Mouse (Mus musculus) neural tube, embryonic 13.5 days (tissue): ENCODE results near the gene Copg2. TPM values are rescaled to one million over a fixed set of nuclear protein-coding genes. Genes with fewer than 3 reads are reported as not detected.

Source experiments
- ATAC-seq: fragments of 200-750 bp; cut with Nextera tagmentation; 2 replicates; pipeline ENCODE4 v1.8.0; 2017; ENCODE audit warnings: low read depth, mild to moderate bottlenecking, moderate TSS enrichment, moderate library complexity
- H3K27ac ChIP-seq: fragments of 300-500 bp; sonication (generic); replicated peaks from 2 replicates; pipeline ENCODE4 v1.5.1; 2015; ENCODE audit warnings: moderate library complexity, mild to moderate bottlenecking, inconsistent platforms
- H3K27me3 ChIP-seq: fragments of 300-500 bp; sonication (generic); 2 replicates; pipeline ENCODE4 v1.6.1; 2015; ENCODE audit warnings: mild to moderate bottlenecking, inconsistent platforms
- H3K36me3 ChIP-seq: fragments of 300-500 bp; sonication (generic); 2 replicates; pipeline ENCODE4 v1.6.1; 2015; ENCODE audit warnings: mild to moderate bottlenecking, inconsistent platforms
- H3K4me1 ChIP-seq: fragments of 300-500 bp; sonication (generic); replicated peaks from 2 replicates; pipeline ENCODE4 v1.6.1; 2015; ENCODE audit warnings: inconsistent platforms
- H3K4me2 ChIP-seq: fragments of 300-500 bp; sonication (generic); 2 replicates; pipeline ENCODE4 v1.6.1; 2015; ENCODE audit warnings: inconsistent platforms, mild to moderate bottlenecking, moderate library complexity
- H3K4me3 ChIP-seq: fragments of 300-500 bp; sonication (generic); 2 replicates; pipeline ENCODE4 v1.5.1; 2015; ENCODE audit warnings: mild to moderate bottlenecking, inconsistent platforms
- H3K9ac ChIP-seq: fragments of 300-500 bp; sonication (generic); 2 replicates; pipeline ENCODE4 v1.6.1; 2015; ENCODE audit warnings: moderate library complexity, mild to moderate bottlenecking, inconsistent platforms
- H3K9me3 ChIP-seq: fragments of 300-500 bp; sonication (generic); 2 replicates; pipeline ENCODE4 v1.6.1; 2016; ENCODE audit warnings: inconsistent platforms
- WGBS: fragments of 180-500 bp; shearing (Covaris S2); methylation state at CpG from one replicate; pipeline ENCODE4 v1.1.7; 2015; 5-methylcytosine and 5-hydroxymethylcytosine counted together
- polyA plus RNA-seq: library from polyadenylated mRNA; unstranded; fragments of >200 nt; fragmentation: Nextera tagmentation; extraction: Ambion mirVana; gene quantifications from 2 replicates; pipeline ENCODE4 v1.2.1, GENCODE M21; 2015

The Copg2 gene
- polyA plus RNA-seq, 1 experiment from 2014 or later = 27.6 TPM

DNA sequence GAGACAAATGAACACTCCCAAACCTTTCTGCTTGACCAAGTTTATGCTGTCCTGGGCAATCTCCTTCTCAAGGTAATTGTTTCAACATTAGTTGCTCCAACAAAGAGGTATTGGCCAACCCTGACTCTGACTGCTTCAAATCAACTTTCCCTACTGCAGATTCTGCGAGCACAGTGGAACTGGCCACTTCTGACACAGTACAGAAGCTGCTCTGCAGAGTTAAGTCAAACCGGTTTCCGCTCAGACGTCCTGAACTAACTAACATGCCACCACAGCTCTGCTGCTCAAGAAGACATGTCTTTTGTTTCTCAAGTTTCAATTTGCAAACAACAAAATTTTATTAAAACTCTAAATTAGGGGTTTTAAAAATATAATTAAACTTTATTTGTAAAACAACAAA is 3.5 kb downstream of the Copg2 start:
- no peak for ATAC-seq
- peaks cover 18% of the 10 kb centered on the region for H3K36me3 ChIP-seq
- H3K9me3 ChIP-seq = no peaks in the 10 kb centered on the region
- WGBS = 84% methylated on average over 4 of the region's 4 CpGs
- H3K9ac ChIP-seq = no peak overlapping the region
- H3K4me3 ChIP-seq = no peak overlapping the region
- peaks cover 14% of the 10 kb centered on the region for H3K4me1 ChIP-seq
- H3K27me3 ChIP-seq = no peaks in the 10 kb centered on the region
- no peak overlapping the region for H3K4me2 ChIP-seq
- no peak overlapping the region for H3K27ac ChIP-seq

GRCm38 (mm10) chr6:30891761-30892160 is 4.8 kb downstream of the Copg2 start:
- H3K27ac ChIP-seq = no peak overlapping the region
- H3K9ac ChIP-seq = no peak overlapping the region
- no peaks in the 10 kb centered on the region for H3K9me3 ChIP-seq
- H3K4me1 ChIP-seq = peaks cover 14% of the 10 kb centered on the region
- ATAC-seq = no peak
- H3K4me3 ChIP-seq = no peak overlapping the region
- peaks cover 27% of the 10 kb centered on the region for H3K36me3 ChIP-seq
- no peak overlapping the region for H3K4me2 ChIP-seq
- H3K27me3 ChIP-seq = no peaks in the 10 kb centered on the region

DNA sequence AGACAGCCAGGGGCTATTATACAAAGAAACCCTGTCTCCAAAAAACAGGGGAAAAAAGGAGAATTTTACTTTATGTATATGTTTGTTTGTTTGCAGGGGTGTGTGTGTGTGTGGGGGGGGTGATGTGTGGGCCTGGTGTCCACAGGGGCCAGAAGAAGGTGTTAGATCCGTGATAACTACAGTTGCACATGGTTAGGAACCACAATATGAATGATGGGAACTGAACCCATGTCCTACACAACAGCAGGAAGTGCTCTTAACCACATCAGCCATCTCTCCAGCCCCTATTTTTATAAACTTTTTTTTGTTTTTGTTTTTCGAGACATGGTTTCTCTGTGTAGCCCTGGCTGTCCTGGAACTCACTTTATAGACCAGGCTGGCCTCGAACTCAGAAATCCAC is 11.7 kb downstream of the Copg2 start:
- Histone ChIP-seq H3K4me3 (no peak overlapping the region), H3K4me2 (no peak overlapping the region), H3K9me3 (no peaks in the 10 kb centered on the region), H3K4me1 (0 out of 2 replicates have a peak, but pooled peaks cover 5% of the 10 kb centered on the region), H3K36me3 (peaks cover 58% of the 10 kb centered on the region), H3K27me3 (no peaks in the 10 kb centered on the region), H3K9ac (no peak overlapping the region), H3K27ac (no peak overlapping the region)
- 95% methylated on average over 3 of the region's 3 CpGs for WGBS
- ATAC-seq = no peak

DNA sequence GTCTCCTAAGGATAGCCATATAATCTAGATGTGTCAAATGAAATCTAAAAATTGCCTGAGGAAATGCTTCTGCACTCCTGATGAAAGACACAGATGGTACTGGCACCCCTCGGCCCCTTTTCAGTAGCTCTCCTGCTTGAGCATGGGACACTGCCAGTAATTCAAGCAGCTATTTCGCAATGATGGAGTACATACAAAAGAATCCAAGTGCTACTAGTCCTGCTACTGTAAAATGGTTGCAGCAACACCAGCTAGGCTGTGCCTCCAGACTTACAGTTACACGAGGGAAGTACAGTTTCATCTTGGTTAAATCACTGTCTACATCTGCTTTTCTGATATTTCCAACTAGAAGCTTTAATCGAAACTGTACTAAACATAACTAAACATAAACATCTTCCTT is 13.1 kb downstream of the Copg2 start:
- 82% methylated on average over 4 of the region's 4 CpGs for WGBS
- H3K27ac ChIP-seq = no peak overlapping the region
- peaks cover 60% of the 10 kb centered on the region for H3K36me3 ChIP-seq
- H3K4me2 ChIP-seq = no peak overlapping the region
- no peak overlapping the region for H3K4me3 ChIP-seq
- H3K27me3 ChIP-seq = no peaks in the 10 kb centered on the region
- H3K4me1 ChIP-seq = 0 out of 2 replicates have a peak, but pooled peaks cover 5% of the 10 kb centered on the region
- H3K9me3 ChIP-seq = no peaks in the 10 kb centered on the region
- ATAC-seq = no peak
- no peak overlapping the region for H3K9ac ChIP-seq

GRCm38 (mm10) chr6:30876661-30877060 is 19.9 kb downstream of the Copg2 start:
- peaks cover 47% of the 10 kb centered on the region for H3K36me3 ChIP-seq
- no peaks in the 10 kb centered on the region for H3K4me1 ChIP-seq
- ATAC-seq = no peak
- no peaks in the 10 kb centered on the region for H3K9me3 ChIP-seq
- no peak overlapping the region for H3K9ac ChIP-seq
- no peak overlapping the region for H3K27ac ChIP-seq
- no peak overlapping the region for H3K4me3 ChIP-seq
- H3K27me3 ChIP-seq = no peaks in the 10 kb centered on the region
- H3K4me2 ChIP-seq = no peak overlapping the region

DNA sequence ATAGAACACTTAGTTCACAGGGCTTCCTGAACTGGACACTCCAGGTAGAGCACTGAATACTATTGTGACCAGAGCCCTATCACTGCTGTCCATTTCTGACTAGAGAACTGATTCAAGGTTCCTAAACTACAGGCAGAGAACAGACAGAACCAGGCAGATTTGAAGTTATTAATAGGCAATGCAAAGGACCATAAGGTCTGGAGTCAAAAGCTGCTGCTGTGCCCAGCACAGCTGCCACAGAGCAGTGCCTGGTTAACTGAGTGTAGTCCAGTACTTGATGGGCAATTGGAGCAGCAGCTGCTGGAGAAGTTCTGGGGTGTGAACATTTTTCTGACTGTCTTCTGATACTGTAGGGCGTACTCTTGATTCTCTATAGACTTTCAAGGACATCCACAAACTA is 30.1 kb downstream of the Copg2 start:
- WGBS = 100% methylated on average over 1 of the region's 1 CpGs
- Histone ChIP-seq H3K27me3 (no peaks in the 10 kb centered on the region), H3K9ac (no peak overlapping the region), H3K9me3 (no peaks in the 10 kb centered on the region), H3K4me1 (no peaks in the 10 kb centered on the region), H3K36me3 (no peaks in the 10 kb centered on the region), H3K27ac (no peak overlapping the region), H3K4me3 (no peak overlapping the region), H3K4me2 (no peak overlapping the region)
- no peak for ATAC-seq

GRCm38 (mm10) chr6:30865031-30865678 is 31.4 kb downstream of the Copg2 start:
- H3K9ac ChIP-seq = no peak overlapping the region
- 83% methylated on average over 3 of the region's 3 CpGs for WGBS
- ATAC-seq = no peak
- no peaks in the 10 kb centered on the region for H3K4me1 ChIP-seq
- no peak overlapping the region for H3K4me2 ChIP-seq
- H3K9me3 ChIP-seq = no peaks in the 10 kb centered on the region
- H3K27ac ChIP-seq = no peak overlapping the region
- H3K36me3 ChIP-seq = peaks cover 6% of the 10 kb centered on the region; the same call in 1 of the 2 replicates
- H3K4me3 ChIP-seq = no peak overlapping the region
- no peaks in the 10 kb centered on the region for H3K27me3 ChIP-seq

DNA sequence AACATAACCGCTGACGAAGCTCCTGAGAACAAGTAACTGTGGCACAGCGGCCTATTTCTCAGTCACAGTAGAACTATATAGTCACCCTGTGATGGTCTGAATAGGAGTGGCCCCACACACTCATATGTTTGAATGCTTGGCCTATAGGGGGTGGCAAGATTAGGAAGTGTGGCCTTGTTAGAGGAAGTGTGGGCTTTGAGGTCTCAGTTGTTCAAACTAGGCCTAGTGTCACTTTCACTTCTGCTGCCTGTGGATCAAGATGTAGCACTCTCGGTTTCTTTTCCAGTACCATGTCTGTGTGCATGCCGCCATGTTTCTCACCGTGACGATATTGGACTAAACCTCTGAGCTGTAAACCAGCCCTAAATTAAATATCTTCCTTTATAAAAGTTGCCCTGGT is 40.6 kb downstream of the Copg2 start:
- no peaks in the 10 kb centered on the region for H3K4me1 ChIP-seq
- WGBS = 96% methylated on average over 7 of the region's 7 CpGs
- no peaks in the 10 kb centered on the region for H3K27me3 ChIP-seq
- ATAC-seq = no peak
- no peak overlapping the region for H3K27ac ChIP-seq
- no peak overlapping the region for H3K9ac ChIP-seq
- peaks cover 45% of the 10 kb centered on the region for H3K36me3 ChIP-seq
- H3K4me2 ChIP-seq = no peak overlapping the region
- no peak overlapping the region for H3K4me3 ChIP-seq
- no peaks in the 10 kb centered on the region for H3K9me3 ChIP-seq

DNA sequence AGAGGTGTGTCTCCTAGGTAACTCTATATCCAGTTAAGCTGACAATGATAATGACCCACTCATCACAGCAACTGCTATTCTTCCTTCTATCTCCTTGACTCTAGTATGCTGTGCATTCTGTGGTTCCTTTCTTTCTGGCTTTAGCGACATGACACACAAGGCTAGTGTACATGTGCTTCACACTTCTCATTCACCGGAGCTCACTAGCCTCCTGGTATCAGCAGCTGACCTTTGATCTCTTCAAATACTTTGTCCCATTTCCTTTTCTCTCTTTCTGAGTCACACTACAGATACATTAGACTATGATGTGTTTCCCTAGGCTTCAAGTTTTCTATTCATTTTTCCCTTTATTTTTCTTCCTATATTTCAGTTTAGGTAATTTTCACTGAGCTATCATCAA is 41.4 kb downstream of the Copg2 start:
- H3K4me3 ChIP-seq = no peak overlapping the region
- H3K27me3 ChIP-seq = no peaks in the 10 kb centered on the region
- no peak for ATAC-seq
- 91% methylated on average over 2 of the region's 2 CpGs for WGBS
- no peaks in the 10 kb centered on the region for H3K9me3 ChIP-seq
- H3K9ac ChIP-seq = no peak overlapping the region
- no peak overlapping the region for H3K27ac ChIP-seq
- H3K4me2 ChIP-seq = no peak overlapping the region
- H3K36me3 ChIP-seq = peaks cover 40% of the 10 kb centered on the region
- H3K4me1 ChIP-seq = no peaks in the 10 kb centered on the region

DNA sequence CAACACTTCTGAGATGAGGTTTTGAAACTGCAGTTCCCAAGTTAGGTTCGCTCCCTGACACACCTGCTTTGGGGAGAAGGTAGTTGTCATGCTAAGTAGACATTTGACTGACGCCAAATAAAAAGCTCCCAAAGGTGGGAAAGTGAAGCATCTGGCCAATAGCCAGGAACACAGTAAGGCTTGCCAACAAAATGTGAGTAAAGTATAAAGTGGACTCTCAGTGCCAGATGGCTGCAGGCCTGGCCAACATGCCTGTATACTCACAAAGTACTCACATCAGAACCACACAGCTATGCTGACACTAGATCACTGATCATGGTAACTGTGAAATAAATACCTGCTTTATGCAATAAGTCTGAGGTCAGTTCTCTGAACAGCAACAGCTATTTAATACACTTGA is 46.8 kb downstream of the Copg2 start:
- H3K27ac ChIP-seq = no peak overlapping the region
- peaks cover 30% of the 10 kb centered on the region for H3K36me3 ChIP-seq
- no peaks in the 10 kb centered on the region for H3K27me3 ChIP-seq
- H3K9ac ChIP-seq = no peak overlapping the region
- 75% methylated on average over 2 of the region's 2 CpGs for WGBS
- H3K4me2 ChIP-seq = no peak overlapping the region
- H3K4me3 ChIP-seq = no peak overlapping the region
- no peak for ATAC-seq
- no peaks in the 10 kb centered on the region; the same call in 1 of the 2 replicates for H3K4me1 ChIP-seq
- no peaks in the 10 kb centered on the region for H3K9me3 ChIP-seq

DNA sequence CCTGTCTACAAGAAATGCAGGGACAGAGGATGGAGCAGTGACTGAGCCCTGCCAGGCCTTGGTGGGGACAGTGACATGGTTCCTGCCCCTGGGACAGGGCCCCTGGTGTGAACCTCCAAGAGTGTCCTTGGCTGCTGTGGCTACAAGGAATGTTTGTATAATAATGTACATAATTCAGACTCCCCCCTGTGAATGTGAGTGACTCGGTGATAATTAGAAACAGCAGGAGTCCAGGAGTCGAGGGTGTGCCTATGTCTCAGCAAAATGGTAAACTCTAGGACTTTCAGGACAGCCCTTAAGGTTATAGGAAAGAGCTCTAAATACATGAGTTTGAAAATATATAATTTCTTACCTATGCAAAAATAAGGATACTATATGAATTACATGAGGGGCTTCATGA is 64.4 kb downstream of the Copg2 start:
- Histone ChIP-seq H3K9ac (no peak overlapping the region), H3K4me2 (no peak overlapping the region), H3K9me3 (no peaks in the 10 kb centered on the region), H3K4me1 (no peaks in the 10 kb centered on the region), H3K27me3 (no peaks in the 10 kb centered on the region), H3K36me3 (peaks cover 9% of the 10 kb centered on the region; the same call in 1 of the 2 replicates), H3K27ac (no peak overlapping the region), H3K4me3 (no peak overlapping the region)
- ATAC-seq = no peak
- WGBS = 53% methylated on average over 2 of the region's 2 CpGs

GRCm38 (mm10) chr6:30813626-30814025 is 83.0 kb downstream of the Copg2 start:
- Histone ChIP-seq H3K9ac (no peak overlapping the region), H3K36me3 (peaks cover 20% of the 10 kb centered on the region; the same call in 1 of the 2 replicates), H3K4me1 (no peaks in the 10 kb centered on the region), H3K9me3 (no peaks in the 10 kb centered on the region), H3K27me3 (no peaks in the 10 kb centered on the region), H3K4me2 (no peak overlapping the region), H3K27ac (no peak overlapping the region), H3K4me3 (no peak overlapping the region)
- no peak for ATAC-seq

DNA sequence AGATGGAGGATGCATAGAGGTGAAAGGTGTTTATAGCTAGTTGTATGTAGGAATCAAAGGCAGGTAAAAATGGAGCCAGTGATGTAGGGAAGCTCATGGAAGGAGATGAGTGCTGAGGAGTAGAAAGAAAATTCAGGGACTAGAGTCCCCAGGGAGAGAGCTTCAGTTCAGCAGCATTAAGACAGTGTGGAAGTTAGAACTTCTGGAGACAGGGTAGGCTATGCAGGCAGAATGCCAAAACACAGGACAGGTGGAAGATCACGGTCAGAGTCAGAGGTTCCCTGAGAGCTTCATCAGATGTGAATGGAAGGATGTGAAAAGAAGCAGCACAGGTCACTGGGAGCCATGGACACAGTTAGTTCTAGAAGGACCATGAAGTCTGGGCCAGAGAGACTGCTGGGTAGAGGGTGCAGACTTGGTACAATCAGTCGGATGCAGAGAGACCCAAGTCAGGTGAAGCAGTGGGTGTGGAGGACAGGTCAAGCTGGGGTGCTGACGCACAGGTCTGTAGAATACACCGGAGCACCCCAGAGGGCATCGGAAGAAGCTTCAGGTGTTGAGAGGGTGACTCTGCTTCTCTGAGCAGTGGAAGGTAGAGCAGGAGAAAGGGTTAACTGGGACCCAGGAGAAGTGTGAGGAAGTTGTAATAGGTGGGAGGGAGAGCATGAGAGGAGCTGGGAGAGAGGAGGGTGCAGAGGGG is 91.4 kb downstream of the Copg2 start:
- H3K9me3 ChIP-seq = no peaks in the 10 kb centered on the region
- H3K4me1 ChIP-seq = no peaks in the 10 kb centered on the region
- peak; percentile 53 for ATAC-seq
- H3K4me3 ChIP-seq = no peak overlapping the region
- peaks cover 37% of the 10 kb centered on the region for H3K36me3 ChIP-seq
- no peak overlapping the region for H3K4me2 ChIP-seq
- H3K27ac ChIP-seq = no peak overlapping the region
- H3K27me3 ChIP-seq = no peaks in the 10 kb centered on the region
- no peak overlapping the region for H3K9ac ChIP-seq
- WGBS = 94% methylated on average over 5 of the region's 5 CpGs
